Mouse (Mus musculus) spleen, adult 2 months (tissue): ENCODE results near the gene Gm11214. TPM values are rescaled to one million over a fixed set of nuclear protein-coding genes. Genes with fewer than 3 reads are reported as not detected.
A peak's percentile ranks its signal among the peaks of the same experiment; 100 is the strongest.

Experiments used
- DNase-seq, 2 experiments: peaks; one replicate each; pipeline versions ENCODE4 v3.0.0 to v3.0.0-alpha.2; 2012 to 2021; ENCODE audit warnings: low spot score in 2 of 2, low read depth in 1 of 2
- H3K27ac ChIP-seq: fragments of 200-500 bp; 2 replicates; pipeline ENCODE4 v1.5.1; 2012; ENCODE audit warnings: low read length, inconsistent platforms; ENCODE audit not compliant: insufficient read depth
- H3K27me3 ChIP-seq: fragments of 200-500 bp; 2 replicates; pipeline ENCODE4 v1.6.1; 2012; ENCODE audit warnings: mild to moderate bottlenecking, moderate library complexity, low read length, inconsistent platforms; ENCODE audit not compliant: control insufficient read depth, insufficient read depth
- H3K36me3 ChIP-seq: fragments of 200-500 bp; 2 replicates; pipeline ENCODE4 v1.6.1; 2012; ENCODE audit warnings: mild to moderate bottlenecking, low read length, inconsistent platforms; ENCODE audit not compliant: control insufficient read depth, insufficient read depth
- H3K4me1 ChIP-seq: fragments of 200-500 bp; 2 replicates; pipeline ENCODE4 v1.6.1; 2011; ENCODE audit warnings: inconsistent platforms; ENCODE audit not compliant: control insufficient read depth, insufficient read depth, insufficient read length
- H3K4me3 ChIP-seq: fragments of 200-500 bp; 2 replicates; pipeline ENCODE4 v1.5.1; 2011; ENCODE audit warnings: mild to moderate bottlenecking, inconsistent platforms; ENCODE audit not compliant: insufficient read depth, insufficient read length; ENCODE audit errors: extremely low read depth
- CTCF ChIP-seq: fragments of 200-500 bp; IDR thresholded peaks from 2 replicates; pipeline ENCODE4 v1.5.1; 2011; ENCODE audit warnings: mild to moderate bottlenecking, inconsistent platforms; ENCODE audit not compliant: insufficient read depth, insufficient read length, insufficient replicate concordance; ENCODE audit errors: extremely low read depth
- POLR2A ChIP-seq: fragments of 200-500 bp; IDR thresholded peaks from 2 replicates; pipeline ENCODE4 v1.6.1; 2011; ENCODE audit warnings: low read depth, low read length, inconsistent platforms
- WGBS: fragments of 180-500 bp; shearing (Covaris S2); methylation state at CpG from one replicate; pipeline ENCODE4 v1.1.7; 2018; 5-methylcytosine and 5-hydroxymethylcytosine counted together
- polyA plus RNA-seq: library from polyadenylated mRNA; depleted of rRNA; stranded (reverse); fragments of >200 nt; gene quantifications from 2 replicates; pipeline ENCODE4 v1.2.3, GENCODE M21; 2012

Gm11214 gene
- polyA plus RNA-seq, 1 experiment = not detected

DNA sequence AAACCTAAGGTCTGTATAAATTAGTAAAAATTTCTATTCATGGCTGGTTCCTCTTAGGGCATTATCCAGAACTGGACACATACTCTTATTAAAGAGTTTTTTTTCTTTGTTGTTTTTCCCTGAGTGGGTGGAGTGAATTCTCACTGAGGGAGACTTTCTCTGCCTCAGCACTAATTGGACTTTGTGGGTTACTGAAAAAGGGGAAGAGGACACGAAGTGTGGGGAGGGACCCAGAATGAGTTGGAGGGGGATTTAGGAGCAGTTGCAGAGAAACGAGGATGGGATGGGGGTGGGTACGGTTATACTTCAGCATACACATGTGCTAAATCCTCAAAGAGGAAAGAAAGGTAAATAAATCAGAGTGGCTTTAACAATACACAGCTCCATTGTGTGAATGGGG is 36.6 kb upstream of the Gm11214 start:
- TF ChIP-seq POLR2A (no peak), CTCF (no peak)
- 23% methylated on average over 3 of the region's 3 CpGs for WGBS
- no peak overlapping the region for H3K27ac ChIP-seq
- H3K4me1 ChIP-seq = 0 out of 2 replicates have a peak, but pooled peaks cover 2% of the 10 kb centered on the region
- no peak for DNase-seq
- H3K36me3 ChIP-seq = no peaks in the 10 kb centered on the region
- H3K27me3 ChIP-seq = no peaks in the 10 kb centered on the region
- no peak overlapping the region for H3K4me3 ChIP-seq

DNA sequence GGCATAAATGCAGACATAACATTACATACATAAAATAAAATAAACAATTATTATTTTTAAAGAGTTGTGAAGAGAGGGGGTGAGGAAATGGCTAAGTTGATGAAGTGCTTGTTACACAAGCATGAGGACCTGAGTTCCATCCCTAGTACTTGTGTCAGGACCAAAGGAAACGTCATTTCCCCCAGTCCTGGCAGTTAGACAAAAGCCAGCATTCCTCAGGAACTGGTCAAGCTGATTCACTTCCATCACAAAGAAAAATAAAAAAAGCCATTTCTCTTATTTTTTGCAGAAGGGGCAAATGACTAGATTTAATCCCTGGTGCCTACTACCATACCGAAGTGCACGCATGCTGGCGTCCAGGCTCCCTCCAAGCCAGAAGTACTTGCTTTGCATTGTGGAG is 33.7 kb upstream of the Gm11214 start:
- Histone ChIP-seq H3K27ac (no peak overlapping the region), H3K36me3 (no peaks in the 10 kb centered on the region), H3K4me3 (no peak overlapping the region), H3K4me1 (no peaks in the 10 kb centered on the region), H3K27me3 (no peaks in the 10 kb centered on the region)
- no peak for DNase-seq
- no peak for TF ChIP-seq POLR2A
- no peak for TF ChIP-seq CTCF
- 90% methylated on average over 4 of the region's 4 CpGs for WGBS

DNA sequence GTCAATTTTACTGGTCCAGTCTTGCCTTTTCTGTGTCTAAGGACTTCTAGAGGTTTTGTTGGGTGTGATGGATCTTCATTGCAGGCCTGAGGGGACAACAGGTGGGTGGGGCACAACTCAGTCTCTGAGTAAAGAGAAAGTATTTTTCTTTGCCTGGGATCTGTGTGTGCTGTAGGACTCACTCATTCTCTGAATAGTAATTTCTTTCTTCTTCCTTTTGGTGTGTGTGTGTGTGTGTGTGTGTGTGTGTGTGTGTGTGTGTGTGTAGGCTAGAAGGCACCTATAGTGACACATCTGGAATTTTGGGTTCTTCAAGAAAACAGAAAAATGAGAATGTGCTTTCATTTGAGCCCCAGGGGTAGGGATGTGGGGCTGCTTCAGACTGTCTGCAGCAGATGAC is 29.2 kb upstream of the Gm11214 start:
- no peak for DNase-seq
- Histone ChIP-seq H3K27ac (no peak overlapping the region), H3K36me3 (no peaks in the 10 kb centered on the region), H3K27me3 (no peaks in the 10 kb centered on the region), H3K4me1 (no peaks in the 10 kb centered on the region), H3K4me3 (no peak overlapping the region)
- no peak for TF ChIP-seq POLR2A
- TF ChIP-seq CTCF = no peak

DNA sequence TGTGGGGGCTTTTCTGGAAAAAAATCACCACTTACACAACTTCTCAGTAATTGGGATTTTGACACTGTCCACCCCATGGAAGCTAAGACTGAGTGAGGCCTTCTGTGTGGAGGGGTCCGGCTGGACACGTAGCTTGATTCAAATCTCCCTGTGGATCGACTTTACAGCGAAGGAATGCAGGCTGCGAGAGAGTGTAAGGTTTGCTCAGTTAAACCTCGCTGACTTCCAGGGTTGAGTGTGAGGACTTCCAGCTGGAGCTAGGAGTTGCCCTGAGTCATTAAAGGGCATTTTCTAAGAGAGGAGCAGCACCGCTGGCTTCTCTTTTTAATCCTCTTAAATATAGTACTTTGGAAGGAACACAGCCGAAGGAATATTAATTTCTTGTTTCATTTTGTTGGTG is 24.2 kb upstream of the Gm11214 start:
- TF ChIP-seq POLR2A = no peak
- TF ChIP-seq CTCF = no peak
- Histone ChIP-seq H3K4me3 (no peak overlapping the region), H3K4me1 (no peaks in the 10 kb centered on the region), H3K27me3 (no peaks in the 10 kb centered on the region), H3K36me3 (no peaks in the 10 kb centered on the region), H3K27ac (no peak overlapping the region)
- DNase-seq = no peak
- 92% methylated on average over 8 of the region's 8 CpGs for WGBS

DNA sequence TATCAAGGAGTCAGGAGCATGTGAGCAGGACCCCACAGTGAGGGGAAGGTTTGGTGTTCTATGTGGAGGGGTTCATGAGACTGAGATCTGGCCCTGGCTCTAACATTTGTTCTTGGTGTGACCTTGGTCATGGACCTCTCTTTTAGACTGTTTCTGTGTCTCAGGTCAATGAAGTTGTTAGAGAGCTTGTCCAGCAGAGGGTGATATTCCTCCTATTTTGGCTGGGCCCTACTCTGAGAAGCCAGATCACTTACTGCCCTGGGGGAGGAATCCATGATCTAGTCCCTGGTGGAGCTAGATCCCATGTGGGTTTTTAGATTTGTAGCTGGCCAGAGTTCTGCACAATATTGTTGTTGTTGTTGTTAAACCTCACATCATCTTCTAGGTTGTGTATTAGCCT is 23.0 kb upstream of the Gm11214 start:
- no peak overlapping the region for H3K4me3 ChIP-seq
- no peak overlapping the region for H3K27ac ChIP-seq
- no peaks in the 10 kb centered on the region for H3K27me3 ChIP-seq
- no peak for TF ChIP-seq CTCF
- TF ChIP-seq POLR2A = no peak
- H3K36me3 ChIP-seq = no peaks in the 10 kb centered on the region
- DNase-seq = peak in 1 of 2 experiments; percentile 26
- no peaks in the 10 kb centered on the region for H3K4me1 ChIP-seq

DNA sequence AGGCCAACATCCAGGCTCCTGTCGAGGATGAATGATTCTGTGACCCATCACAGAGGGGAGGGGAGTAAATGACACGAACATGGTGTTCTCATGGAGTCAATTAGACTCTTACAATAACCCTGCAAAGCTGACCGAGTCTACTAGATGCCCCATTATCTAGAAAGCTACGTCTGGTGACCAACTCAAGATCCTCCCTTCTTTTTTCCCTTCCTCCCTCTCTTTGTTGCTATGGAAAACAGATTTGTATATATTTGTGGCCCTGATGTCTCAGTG is 22.0 kb upstream of the Gm11214 start:
- no peak overlapping the region for H3K27ac ChIP-seq
- no peaks in the 10 kb centered on the region for H3K27me3 ChIP-seq
- TF ChIP-seq CTCF (no peak), POLR2A (no peak)
- H3K36me3 ChIP-seq = no peaks in the 10 kb centered on the region
- no peaks in the 10 kb centered on the region for H3K4me1 ChIP-seq
- no peak overlapping the region for H3K4me3 ChIP-seq
- WGBS = 81% methylated on average over 4 of the region's 4 CpGs
- DNase-seq = no peak

DNA sequence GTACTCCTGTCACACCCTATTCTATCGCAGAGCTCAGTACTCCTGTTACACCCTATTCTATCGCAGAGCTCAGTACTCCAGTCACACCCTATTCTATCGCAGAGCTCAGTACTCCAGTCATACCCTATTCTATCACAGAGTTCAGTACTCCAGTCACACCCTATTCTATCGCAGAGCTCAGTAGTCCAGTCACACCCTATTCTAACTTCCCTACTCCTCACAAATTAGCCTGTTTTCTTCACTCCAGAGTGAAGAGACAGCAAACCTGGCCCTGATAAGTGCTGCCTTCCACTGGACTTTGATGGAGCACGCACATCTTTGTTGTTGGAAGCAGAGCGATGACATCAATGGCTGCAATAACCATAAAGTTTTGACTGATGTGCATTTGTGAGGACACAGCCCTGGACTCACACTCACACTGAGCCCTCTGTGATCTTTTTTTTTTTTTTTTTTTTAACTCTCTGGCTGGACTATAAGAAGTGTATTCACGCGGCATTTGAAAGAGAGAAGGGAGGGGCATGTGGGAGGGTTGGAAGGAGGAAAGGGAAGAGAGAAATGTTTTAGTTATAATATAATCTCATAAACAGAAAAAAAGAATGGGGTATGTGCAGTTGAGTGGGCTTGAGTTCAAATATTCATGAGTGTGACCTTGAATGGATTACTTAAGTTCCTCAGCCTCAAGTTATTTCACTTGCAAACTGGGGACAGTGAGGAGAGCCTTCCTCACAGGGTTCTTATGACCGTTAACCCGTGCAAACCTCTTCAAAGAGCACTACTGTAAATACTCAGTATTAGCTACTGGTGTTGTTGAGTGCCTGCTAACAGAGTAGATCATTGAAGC is 21.5 kb upstream of the Gm11214 start:
- no peak for DNase-seq
- no peaks in the 10 kb centered on the region for H3K36me3 ChIP-seq
- no peaks in the 10 kb centered on the region for H3K27me3 ChIP-seq
- no peak overlapping the region for H3K27ac ChIP-seq
- TF ChIP-seq POLR2A (no peak), CTCF (no peak)
- H3K4me3 ChIP-seq = no peak overlapping the region
- WGBS = 82% methylated on average over 10 of the region's 10 CpGs
- no peaks in the 10 kb centered on the region for H3K4me1 ChIP-seq
